Mouse (Mus musculus): ENCODE measurements at regions not wholly inside any gene's neighbourhood (a gene's known extent, or its start where the extent isn't known, plus 50 kb on each side); places are given as distances from the start of the nearest gene placed in this dataset.

GRCm38 (mm10) chr13:82187196-82187595, 404.3 kb downstream of the Cetn3 start:
- in situ Hi-C loops (cut with MboI, MseI), result no loop called here

- in situ Hi-C loops (cut with MboI, MseI), result no loop called here
Observed at GRCm38 (mm10) chr13:82200739-82201138, 417.9 kb downstream of the Cetn3 start.

GRCm38 (mm10) chr13:82225430-82225829, 442.6 kb downstream of the Cetn3 start:
- in situ Hi-C loops (cut with MboI, MseI), result no loop called here

- in situ Hi-C loops (cut with MboI, MseI), result loop anchor here in 1 of 2 experiments (10.0 kb wide), 1 partner anchor 939 kb away; no protein-coding TSS in a partner anchor
Observed at GRCm38 (mm10) chr13:82233901-82234300, 451.0 kb downstream of the Cetn3 start.

- in situ Hi-C loops (cut with MboI, MseI), result no loop called here
Observed at GRCm38 (mm10) chr13:82246231-82246630, 463.4 kb downstream of the Cetn3 start.

- in situ Hi-C loops (cut with MboI, MseI), result no loop called here
Observed at GRCm38 (mm10) chr13:82250361-82250760, 467.5 kb downstream of the Cetn3 start.

GRCm38 (mm10) chr13:82258491-82258935, 475.6 kb downstream of the Cetn3 start:
- in situ Hi-C loops (cut with MboI, MseI), result no loop called here

- in situ Hi-C loops (cut with MboI, MseI), result no loop called here
Observed at GRCm38 (mm10) chr13:82264236-82264635, 481.4 kb downstream of the Cetn3 start.

GRCm38 (mm10) chr13:82265170-82265569, 482.3 kb downstream of the Cetn3 start:
- in situ Hi-C loops (cut with MboI, MseI), result no loop called here

GRCm38 (mm10) chr13:82265736-82266135, 482.9 kb downstream of the Cetn3 start:
- in situ Hi-C loops (cut with MboI, MseI), result no loop called here

- in situ Hi-C loops (cut with MboI, MseI), result no loop called here
Observed at GRCm38 (mm10) chr13:82274733-82275132, 491.9 kb downstream of the Cetn3 start.

GRCm38 (mm10) chr13:82276001-82276400, 493.1 kb downstream of the Cetn3 start:
- in situ Hi-C loops (cut with MboI, MseI), result no loop called here

- in situ Hi-C loops (cut with MboI, MseI), result no loop called here
Observed at GRCm38 (mm10) chr13:82280744-82281143, 497.9 kb downstream of the Cetn3 start.

GRCm38 (mm10) chr13:82295834-82296233, 513.0 kb downstream of the Cetn3 start:
- in situ Hi-C loops (cut with MboI, MseI), result no loop called here

- in situ Hi-C loops (cut with MboI, MseI), result no loop called here
Observed at GRCm38 (mm10) chr13:82304227-82304626, 521.4 kb downstream of the Cetn3 start.

- in situ Hi-C loops (cut with MboI, MseI), result no loop called here
Observed at GRCm38 (mm10) chr13:82305076-82305475, 522.2 kb downstream of the Cetn3 start.

- in situ Hi-C loops (cut with MboI, MseI), result no loop called here
Observed at GRCm38 (mm10) chr13:82308336-82308735, 525.5 kb downstream of the Cetn3 start.

GRCm38 (mm10) chr13:82316573-82317202, 533.8 kb downstream of the Cetn3 start:
- in situ Hi-C loops (cut with MboI, MseI), result no loop called here

GRCm38 (mm10) chr13:82317203-82317580, 534.3 kb downstream of the Cetn3 start:
- in situ Hi-C loops (cut with MboI, MseI), result no loop called here

- in situ Hi-C loops (cut with MboI, MseI), result no loop called here
Observed at GRCm38 (mm10) chr13:82318395-82318794, 535.5 kb downstream of the Cetn3 start.

- in situ Hi-C loops (cut with MboI, MseI), result no loop called here
Observed at GRCm38 (mm10) chr13:82354355-82354754, 571.5 kb downstream of the Cetn3 start.

- in situ Hi-C loops (cut with MboI, MseI), result no loop called here
Observed at GRCm38 (mm10) chr13:82355296-82355695, 572.4 kb downstream of the Cetn3 start.

- in situ Hi-C loops (cut with MboI, MseI), result no loop called here
Observed at GRCm38 (mm10) chr13:82359442-82359841, 576.6 kb downstream of the Cetn3 start.

GRCm38 (mm10) chr13:82360711-82361110, 577.8 kb downstream of the Cetn3 start:
- in situ Hi-C loops (cut with MboI, MseI), result no loop called here
